Mouse (Mus musculus): ENCODE measurements around the gene Kdelr2. TPM values are rescaled to one million over a fixed set of nuclear protein-coding genes. Genes with fewer than 3 reads are reported as not detected.

Gene Kdelr2
- polyA plus RNA-seq, 1 experiment from 2014 or later, result 128 TPM

- H3K9ac ChIP-seq (replicated peaks), result peak overlapping the region; percentile 88
- H3K9me3 ChIP-seq, result no peaks in the 10 kb centered on the region
- H3K4me2 ChIP-seq (replicated peaks), result peak overlapping the region; percentile 83
- no peaks in the 10 kb centered on the region for H3K27me3 ChIP-seq
- 0 out of 2 replicates have a peak, but pooled peaks cover 6% of the 10 kb centered on the region for H3K36me3 ChIP-seq
- peak; percentile 30; the same call in 1 of the 2 replicates for ATAC-seq (replicated peaks)
- WGBS, result 4% methylated on average over 34 of the region's 34 CpGs
- peak overlapping the region; percentile 75 for H3K27ac ChIP-seq (replicated peaks)
- peak overlapping the region; percentile 87 for H3K4me3 ChIP-seq
- H3K4me1 ChIP-seq, result peaks cover 29% of the 10 kb centered on the region
Measured at GRCm38 (mm10) chr5:143404148-143404930, 701 bp downstream of the Kdelr2 start.

- Histone ChIP-seq H3K36me3 (0 out of 2 replicates have a peak, but pooled peaks cover 6% of the 10 kb centered on the region), H3K4me2 (replicated peaks) (no peak overlapping the region), H3K27me3 (no peaks in the 10 kb centered on the region), H3K9me3 (no peaks in the 10 kb centered on the region), H3K4me3 (0 out of 2 replicates have a peak overlapping the region, but pooled peaks have one; percentile 87), H3K27ac (replicated peaks) (no peak overlapping the region), H3K4me1 (peaks cover 29% of the 10 kb centered on the region), H3K9ac (replicated peaks) (no peak overlapping the region)
- ATAC-seq (replicated peaks), result no peak
- WGBS, result 86% methylated on average over 9 of the region's 9 CpGs
Measured at GRCm38 (mm10) chr5:143405200-143405599, 1.6 kb downstream of the Kdelr2 start.

GRCm38 (mm10) chr5:143406548-143406947 is 2.9 kb downstream of the Kdelr2 start:
- WGBS, result 94% methylated on average over 9 of the region's 9 CpGs
- H3K4me1 ChIP-seq, result peaks cover 29% of the 10 kb centered on the region
- no peak overlapping the region for H3K9ac ChIP-seq (replicated peaks)

GRCm38 (mm10) chr5:143409239-143409638 is 5.6 kb downstream of the Kdelr2 start:
- 88% methylated on average over 3 of the region's 3 CpGs for WGBS
- Histone ChIP-seq H3K4me2 (replicated peaks) (no peak overlapping the region), H3K27ac (replicated peaks) (no peak overlapping the region), H3K27me3 (no peaks in the 10 kb centered on the region), H3K4me1 (peaks cover 17% of the 10 kb centered on the region), H3K36me3 (peaks cover 18% of the 10 kb centered on the region), H3K4me3 (no peak overlapping the region), H3K9me3 (no peaks in the 10 kb centered on the region), H3K9ac (replicated peaks) (no peak overlapping the region)
- no peak for ATAC-seq (replicated peaks)

More at GRCm38 (mm10) chr5:143406548-143406947, 2.9 kb downstream of the Kdelr2 start:
- Histone ChIP-seq H3K9me3 (no peaks in the 10 kb centered on the region), H3K27ac (replicated peaks) (no peak overlapping the region), H3K27me3 (no peaks in the 10 kb centered on the region), H3K4me3 (no peak overlapping the region), H3K4me2 (replicated peaks) (no peak overlapping the region), H3K36me3 (0 out of 2 replicates have a peak, but pooled peaks cover 6% of the 10 kb centered on the region)
- ATAC-seq (replicated peaks), result no peak

GRCm38 (mm10) chr5:143410841-143411395 is 7.3 kb downstream of the Kdelr2 start:
- Histone ChIP-seq H3K9ac (replicated peaks) (no peak overlapping the region), H3K4me3 (no peak overlapping the region), H3K27me3 (no peaks in the 10 kb centered on the region), H3K4me1 (peaks cover under 1% of the 10 kb centered on the region; the same call in 1 of the 2 replicates), H3K4me2 (replicated peaks) (no peak overlapping the region), H3K27ac (replicated peaks) (no peak overlapping the region), H3K9me3 (no peaks in the 10 kb centered on the region), H3K36me3 (peaks cover 27% of the 10 kb centered on the region)
- WGBS, result 84% methylated on average over 4 of the region's 4 CpGs
- ATAC-seq (replicated peaks), result no peak

GRCm38 (mm10) chr5:143421484-143421883 is 17.8 kb downstream of the Kdelr2 start:
- no peak for ATAC-seq (replicated peaks)
- WGBS, result 89% methylated on average over 4 of the region's 4 CpGs
- Histone ChIP-seq H3K4me1 (no peaks in the 10 kb centered on the region), H3K9ac (replicated peaks) (no peak overlapping the region), H3K9me3 (no peaks in the 10 kb centered on the region), H3K36me3 (peaks cover 47% of the 10 kb centered on the region), H3K27me3 (no peaks in the 10 kb centered on the region), H3K27ac (replicated peaks) (no peak overlapping the region), H3K4me2 (replicated peaks) (no peak overlapping the region), H3K4me3 (no peak overlapping the region)

- no peak for ATAC-seq (replicated peaks)
- no peak overlapping the region for H3K4me2 ChIP-seq (replicated peaks)
- H3K9me3 ChIP-seq, result no peaks in the 10 kb centered on the region
- H3K27ac ChIP-seq (replicated peaks), result no peak overlapping the region
- H3K27me3 ChIP-seq, result no peaks in the 10 kb centered on the region
- H3K36me3 ChIP-seq, result peaks cover 36% of the 10 kb centered on the region
- H3K4me1 ChIP-seq, result no peaks in the 10 kb centered on the region
- 89% methylated on average over 4 of the region's 4 CpGs for WGBS
- H3K4me3 ChIP-seq, result no peak overlapping the region
- H3K9ac ChIP-seq (replicated peaks), result no peak overlapping the region
Measured at GRCm38 (mm10) chr5:143422990-143423389, 19.4 kb downstream of the Kdelr2 start.

- H3K4me2 ChIP-seq (replicated peaks), result no peak overlapping the region
- 25% methylated on average over 6 of the region's 6 CpGs for WGBS
- no peaks in the 10 kb centered on the region for H3K27me3 ChIP-seq
- no peak overlapping the region for H3K9ac ChIP-seq (replicated peaks)
- no peak for ATAC-seq (replicated peaks)
- H3K9me3 ChIP-seq, result no peaks in the 10 kb centered on the region
- no peaks in the 10 kb centered on the region for H3K4me1 ChIP-seq
- peaks cover 30% of the 10 kb centered on the region for H3K36me3 ChIP-seq
- H3K4me3 ChIP-seq, result no peak overlapping the region
- no peak overlapping the region for H3K27ac ChIP-seq (replicated peaks)
Measured at GRCm38 (mm10) chr5:143423899-143424519, 20.4 kb downstream of the Kdelr2 start.

GRCm38 (mm10) chr5:143434421-143434820 is 30.8 kb downstream of the Kdelr2 start:
- no peak for ATAC-seq (replicated peaks)
- H3K4me2 ChIP-seq (replicated peaks), result no peak overlapping the region
- H3K4me1 ChIP-seq, result no peaks in the 10 kb centered on the region
- H3K27me3 ChIP-seq, result no peaks in the 10 kb centered on the region
- no peak overlapping the region for H3K4me3 ChIP-seq
- H3K36me3 ChIP-seq, result no peaks in the 10 kb centered on the region
- no peak overlapping the region for H3K27ac ChIP-seq (replicated peaks)
- 5% methylated on average over 4 of the region's 4 CpGs for WGBS
- no peaks in the 10 kb centered on the region for H3K9me3 ChIP-seq
- H3K9ac ChIP-seq (replicated peaks), result no peak overlapping the region

GRCm38 (mm10) chr5:143441298-143441697 is 37.7 kb downstream of the Kdelr2 start:
- Histone ChIP-seq H3K4me2 (replicated peaks) (no peak overlapping the region), H3K27ac (replicated peaks) (no peak overlapping the region), H3K9ac (replicated peaks) (no peak overlapping the region), H3K4me3 (no peak overlapping the region), H3K36me3 (no peaks in the 10 kb centered on the region), H3K4me1 (no peaks in the 10 kb centered on the region), H3K9me3 (no peaks in the 10 kb centered on the region), H3K27me3 (no peaks in the 10 kb centered on the region)
- WGBS, result 81% methylated on average over 3 of the region's 3 CpGs
- no peak for ATAC-seq (replicated peaks)

- Histone ChIP-seq H3K27ac (replicated peaks) (no peak overlapping the region), H3K4me1 (no peaks in the 10 kb centered on the region), H3K4me2 (replicated peaks) (no peak overlapping the region), H3K9ac (replicated peaks) (no peak overlapping the region), H3K36me3 (no peaks in the 10 kb centered on the region), H3K9me3 (no peaks in the 10 kb centered on the region), H3K4me3 (no peak overlapping the region), H3K27me3 (no peaks in the 10 kb centered on the region)
- 87% methylated on average over 12 of the region's 12 CpGs for WGBS
- no peak for ATAC-seq (replicated peaks)
Measured at GRCm38 (mm10) chr5:143441753-143442152, 38.1 kb downstream of the Kdelr2 start.

- ATAC-seq (replicated peaks), result peak; percentile 27; the same call in 1 of the 2 replicates
- Histone ChIP-seq H3K27me3 (no peaks in the 10 kb centered on the region), H3K27ac (replicated peaks) (peak overlapping the region; percentile 58; the same call in 1 of the 2 replicates), H3K9ac (replicated peaks) (peak overlapping the region; percentile 75), H3K4me1 (peaks cover 16% of the 10 kb centered on the region), H3K4me3 (peak overlapping the region; percentile 78), H3K4me2 (replicated peaks) (peak overlapping the region; percentile 79), H3K36me3 (peaks cover 11% of the 10 kb centered on the region), H3K9me3 (no peaks in the 10 kb centered on the region)
- WGBS, result 75% methylated on average over 11 of the region's 11 CpGs
Measured at GRCm38 (mm10) chr5:143463671-143464070, 60.0 kb downstream of the Kdelr2 start.
